21 mouse cellular contexts compared by ENCODE assay signal in the genomic region with DNA sequence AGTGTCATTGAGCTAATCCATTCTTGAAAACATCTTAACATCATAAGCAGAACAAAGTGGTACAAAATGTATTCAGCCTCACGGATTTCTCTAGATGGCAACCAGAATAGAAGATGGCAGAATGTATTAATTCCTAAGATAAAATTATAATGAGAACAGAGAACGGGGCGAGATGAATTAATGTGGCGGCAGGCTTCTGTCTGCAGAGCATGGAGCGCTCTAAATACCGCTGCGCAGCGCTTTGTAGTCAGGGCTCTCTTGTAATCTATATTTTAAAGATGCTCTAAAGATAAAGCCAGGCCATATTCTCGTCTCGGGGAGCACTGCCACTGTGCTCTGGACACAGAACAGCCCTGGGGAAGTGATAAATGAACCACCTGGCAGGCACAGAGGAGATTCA.
DNase-seq lines count a peak whose midpoint lies in the region; ATAC-seq and TF ChIP-seq lines count a peak whose summit lies in the region.
"Had no signal": no experiment of that assay in that cellular context is flagged by ENCODE, and none has a peak within 500 bp of the region (broad histone marks: within the 10 kb centered on the region; RNA-seq: fewer than 3 reads in every experiment).

No protein-coding gene starts in this region.

- DNase-seq in forebrain, embryonic 14.5 days (ENCODE audit: low spot score), result peak; percentile 41
- DNase-seq in hindbrain, embryonic 11.5 days (ENCODE audit: low spot score), result no peak
- peak; percentile 15 for DNase-seq in right cerebral cortex, postnatal 25 days
- no peak for DNase-seq in right cerebral cortex, postnatal 4 days
- no peak for DNase-seq in midbrain, postnatal 0 days (ENCODE audit: low spot score)
- DNase-seq in testis, postnatal 10 days (ENCODE audit: low spot score), result no peak
- DNase-seq: adrenal gland, postnatal 10 days; cerebellum, adult 9-10 months; heart, postnatal 4 days; kidney, adult 9 months; kidney, postnatal 14 days; liver, embryonic 13.5 days; lung, adult 2 months; retina, postnatal 1 day; thymus, adult 18-20 months; thymus, postnatal 4 days had no signal

- ATAC-seq in forebrain, embryonic 14.5 days, result no peak
- ATAC-seq in forebrain, embryonic 12.5 days (ENCODE audit: low FRiP score), result no peak
- ATAC-seq in hindbrain, embryonic 15.5 days (ENCODE audit: low FRiP score, low read depth), result no peak
- ATAC-seq in hindbrain, embryonic 11.5 days (ENCODE audit: low FRiP score), result no peak
- no peak for ATAC-seq in midbrain, postnatal 0 days (ENCODE audit: low FRiP score)
- ATAC-seq: intestine, embryonic 15.5 days had no signal

- H3K9ac ChIP-seq in forebrain, embryonic 14.5 days (ENCODE audit: low read length), result no peak overlapping the region
- H3K9ac ChIP-seq in forebrain, embryonic 12.5 days, result no peak overlapping the region
- no peak overlapping the region for H3K9ac ChIP-seq in hindbrain, embryonic 15.5 days
- no peak overlapping the region for H3K9ac ChIP-seq in hindbrain, embryonic 11.5 days (ENCODE audit: low read depth, low read length)
- no peak overlapping the region for H3K9ac ChIP-seq in midbrain, postnatal 0 days (replicated peaks; ENCODE audit: low read length, poor library complexity, severe bottlenecking)
- H3K9ac ChIP-seq: embryonic facial prominence, embryonic 15.5 days; intestine, embryonic 15.5 days; liver, embryonic 13.5 days; neural tube, embryonic 12.5 days had no signal

- H3K27ac ChIP-seq in forebrain, embryonic 14.5 days (ENCODE audit: low read depth, low read length), result no peak overlapping the region
- no peak overlapping the region for H3K27ac ChIP-seq in forebrain, embryonic 12.5 days
- no peak overlapping the region for H3K27ac ChIP-seq in hindbrain, embryonic 15.5 days (replicated peaks)
- H3K27ac ChIP-seq in hindbrain, embryonic 11.5 days (ENCODE audit: low read depth, low read length), result no peak overlapping the region
- H3K27ac ChIP-seq in midbrain, postnatal 0 days (ENCODE audit: low read depth, low read length), result no peak overlapping the region
- H3K27ac ChIP-seq: embryonic facial prominence, embryonic 15.5 days; intestine, embryonic 15.5 days; liver, embryonic 13.5 days; neural tube, embryonic 12.5 days had no signal

- H3K36me3 ChIP-seq in forebrain, embryonic 14.5 days (ENCODE audit: control insufficient read depth, insufficient read depth, low read length), result no peaks in the 10 kb centered on the region
- no peaks in the 10 kb centered on the region for H3K36me3 ChIP-seq in forebrain, embryonic 12.5 days (replicated peaks)
- H3K36me3 ChIP-seq in hindbrain, embryonic 15.5 days, result no peaks in the 10 kb centered on the region
- no peaks in the 10 kb centered on the region for H3K36me3 ChIP-seq in hindbrain, embryonic 11.5 days (ENCODE audit: control insufficient read depth, insufficient read depth, low read length)
- H3K36me3 ChIP-seq in midbrain, postnatal 0 days (ENCODE audit: insufficient read depth, low read length), result no peaks in the 10 kb centered on the region
- H3K36me3 ChIP-seq: embryonic facial prominence, embryonic 15.5 days; intestine, embryonic 15.5 days; liver, embryonic 13.5 days; neural tube, embryonic 12.5 days had no signal

- 0 out of 2 replicates have a peak overlapping the region, but pooled peaks have one; percentile 14 for H3K4me2 ChIP-seq in forebrain, embryonic 14.5 days (ENCODE audit: low read length)
- no peak overlapping the region for H3K4me2 ChIP-seq in forebrain, embryonic 12.5 days
- H3K4me2 ChIP-seq in hindbrain, embryonic 15.5 days, result peak overlapping the region; percentile 32
- H3K4me2 ChIP-seq in hindbrain, embryonic 11.5 days (replicated peaks; ENCODE audit: low read depth, low read length), result no peak overlapping the region
- peak overlapping the region; percentile 30 for H3K4me2 ChIP-seq in midbrain, postnatal 0 days (ENCODE audit: low read depth, low read length, poor library complexity, severe bottlenecking)
- H3K4me2 ChIP-seq: embryonic facial prominence, embryonic 15.5 days; intestine, embryonic 15.5 days; liver, embryonic 13.5 days; neural tube, embryonic 12.5 days had no signal

- TF ChIP-seq CTCF in midbrain, postnatal 0 days (IDR thresholded peaks at IDR 0.05), result no peak

- H3K4me3 ChIP-seq in forebrain, embryonic 14.5 days (ENCODE audit: low read depth, low read length), result no peak overlapping the region
- no peak overlapping the region for H3K4me3 ChIP-seq in forebrain, embryonic 12.5 days (replicated peaks)
- H3K4me3 ChIP-seq in hindbrain, embryonic 15.5 days, result no peak overlapping the region
- H3K4me3 ChIP-seq in hindbrain, embryonic 11.5 days (ENCODE audit: low read depth, low read length), result no peak overlapping the region
- H3K4me3 ChIP-seq in midbrain, postnatal 0 days (ENCODE audit: low read depth, low read length), result 0 out of 2 replicates have a peak overlapping the region, but pooled peaks have one; percentile 10
- H3K4me3 ChIP-seq: embryonic facial prominence, embryonic 15.5 days; intestine, embryonic 15.5 days; liver, embryonic 13.5 days; neural tube, embryonic 12.5 days had no signal

- H3K9me3 ChIP-seq in forebrain, embryonic 14.5 days (replicated peaks; ENCODE audit: control insufficient read depth, low read length), result no peaks in the 10 kb centered on the region
- H3K9me3 ChIP-seq in forebrain, embryonic 12.5 days, result no peaks in the 10 kb centered on the region
- H3K9me3 ChIP-seq in hindbrain, embryonic 15.5 days, result no peaks in the 10 kb centered on the region
- H3K9me3 ChIP-seq in hindbrain, embryonic 11.5 days (ENCODE audit: control insufficient read depth, low read length), result no peaks in the 10 kb centered on the region
- no peaks in the 10 kb centered on the region for H3K9me3 ChIP-seq in midbrain, postnatal 0 days (ENCODE audit: low read length)
- H3K9me3 ChIP-seq: embryonic facial prominence, embryonic 15.5 days; intestine, embryonic 15.5 days; liver, embryonic 13.5 days; neural tube, embryonic 12.5 days had no signal

- 72% methylated on average over 10 of the region's 10 CpGs for WGBS in forebrain, embryonic 14.5 days
- 67% methylated on average over 10 of the region's 10 CpGs for WGBS in forebrain, embryonic 12.5 days
- WGBS in hindbrain, embryonic 15.5 days, result 51% methylated on average over 10 of the region's 10 CpGs
- WGBS in hindbrain, embryonic 11.5 days, result 80% methylated on average over 10 of the region's 10 CpGs
- 20% methylated on average over 10 of the region's 10 CpGs for WGBS in midbrain, postnatal 0 days

- H3K27me3 ChIP-seq in forebrain, embryonic 14.5 days (replicated peaks; ENCODE audit: control insufficient read depth, insufficient read depth, low read length), result no peaks in the 10 kb centered on the region
- no peaks in the 10 kb centered on the region for H3K27me3 ChIP-seq in forebrain, embryonic 12.5 days
- no peaks in the 10 kb centered on the region for H3K27me3 ChIP-seq in hindbrain, embryonic 15.5 days
- no peaks in the 10 kb centered on the region for H3K27me3 ChIP-seq in hindbrain, embryonic 11.5 days (ENCODE audit: control insufficient read depth, insufficient read depth, low read length)
- H3K27me3 ChIP-seq in midbrain, postnatal 0 days (ENCODE audit: insufficient read depth, low read length), result no peaks in the 10 kb centered on the region
- H3K27me3 ChIP-seq: embryonic facial prominence, embryonic 15.5 days; intestine, embryonic 15.5 days; liver, embryonic 13.5 days; neural tube, embryonic 12.5 days had no signal

- no peaks in the 10 kb centered on the region; the same call in 1 of the 2 replicates for H3K4me1 ChIP-seq in forebrain, embryonic 14.5 days (ENCODE audit: control insufficient read depth, insufficient read depth, low read length)
- peaks cover 8% of the 10 kb centered on the region for H3K4me1 ChIP-seq in forebrain, embryonic 12.5 days
- peaks cover 6% of the 10 kb centered on the region; the same call in 1 of the 2 replicates for H3K4me1 ChIP-seq in hindbrain, embryonic 15.5 days (replicated peaks)
- no peaks in the 10 kb centered on the region for H3K4me1 ChIP-seq in hindbrain, embryonic 11.5 days (replicated peaks; ENCODE audit: control insufficient read depth, insufficient read depth, low read length)
- H3K4me1 ChIP-seq in midbrain, postnatal 0 days (ENCODE audit: insufficient read depth, low read length), result no peaks in the 10 kb centered on the region
- H3K4me1 ChIP-seq: intestine, embryonic 15.5 days; liver, embryonic 13.5 days; neural tube, embryonic 12.5 days had no signal

Comparison
In these comparisons a context has a peak if more than half of its experiments do, and no peak if none do; other contexts are left out.
1. DNase-seq: peak in forebrain, embryonic 14.5 days (single experiment) and right cerebral cortex, postnatal 25 days (single experiment); none in hindbrain, embryonic 11.5 days (single experiment), right cerebral cortex, postnatal 4 days (single experiment), midbrain, postnatal 0 days (single experiment) and testis, postnatal 10 days (single experiment).
2. H3K4me2 ChIP-seq: peak in forebrain, embryonic 14.5 days (single experiment), hindbrain, embryonic 15.5 days (single experiment) and midbrain, postnatal 0 days (single experiment); none in forebrain, embryonic 12.5 days (single experiment) and hindbrain, embryonic 11.5 days (single experiment).